Mouse (Mus musculus) mouse embryonic stem cell (cell line): ENCODE data around the gene Riok1.

Experiments used
- in situ Hi-C, 2 experiments: fragments of 300-500 bp; cut with MboI; formaldehyde crosslinking; loops; 1 replicate in 1 of 2; 3 replicates in 1 of 2; pipeline ENCODE4 v1.14.3; 2019 to 2020; ENCODE audit warnings: low sequenced_read_pairs in 2 of 2, low pct_unique_long_range_greater_than_20kb in 1 of 2, mixed read lengths in 1 of 2; ENCODE audit not compliant: unreplicated experiment in 1 of 2

The Riok1 gene

GRCm38 (mm10) chr13:38104501-38104900 is 67.7 kb downstream of the Riok1 start:
- in situ Hi-C loops, result no loop called here

GRCm38 (mm10) chr13:38109081-38109480 is 72.3 kb downstream of the Riok1 start:
- in situ Hi-C loops, result no loop called here
